Mouse (Mus musculus): ENCODE results near the gene Shisa9. TPM values are rescaled to one million over a fixed set of nuclear protein-coding genes. Genes with fewer than 3 reads are reported as not detected.

Shisa9 gene
- polyA plus RNA-seq, 1 experiment from 2014 or later: 2.5 TPM

DNA sequence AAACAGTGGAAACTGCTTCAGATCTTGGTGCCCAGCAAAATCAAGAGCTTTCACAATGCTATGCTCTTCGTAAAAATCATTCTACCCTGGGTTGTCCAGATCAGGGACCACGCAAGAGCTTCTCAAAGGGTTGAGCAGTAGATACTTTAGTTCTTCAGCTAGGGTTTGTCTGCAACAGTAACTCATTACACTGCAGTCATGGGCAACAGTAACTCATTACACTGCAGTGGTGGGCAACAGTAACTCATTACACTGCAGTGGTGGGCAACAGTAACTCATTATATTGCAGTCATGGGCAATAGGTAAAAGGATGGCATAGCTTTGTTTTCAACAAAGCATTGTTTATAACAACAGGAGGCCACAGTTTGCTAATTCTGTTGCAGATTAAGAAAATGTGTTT, 281.9 kb downstream of the Shisa9 start:
- Histone ChIP-seq H3K36me3 (no peaks in the 10 kb centered on the region), H3K4me3 (no peak overlapping the region), H3K9me3 (replicated peaks) (no peaks in the 10 kb centered on the region), H3K4me2 (replicated peaks) (no peak overlapping the region), H3K27ac (no peak overlapping the region), H3K27me3 (no peaks in the 10 kb centered on the region), H3K9ac (no peak overlapping the region), H3K4me1 (no peaks in the 10 kb centered on the region)
- 85% methylated on average over 2 of the region's 2 CpGs for WGBS
- ATAC-seq (ENCODE audit: low FRiP score): no peak

DNA sequence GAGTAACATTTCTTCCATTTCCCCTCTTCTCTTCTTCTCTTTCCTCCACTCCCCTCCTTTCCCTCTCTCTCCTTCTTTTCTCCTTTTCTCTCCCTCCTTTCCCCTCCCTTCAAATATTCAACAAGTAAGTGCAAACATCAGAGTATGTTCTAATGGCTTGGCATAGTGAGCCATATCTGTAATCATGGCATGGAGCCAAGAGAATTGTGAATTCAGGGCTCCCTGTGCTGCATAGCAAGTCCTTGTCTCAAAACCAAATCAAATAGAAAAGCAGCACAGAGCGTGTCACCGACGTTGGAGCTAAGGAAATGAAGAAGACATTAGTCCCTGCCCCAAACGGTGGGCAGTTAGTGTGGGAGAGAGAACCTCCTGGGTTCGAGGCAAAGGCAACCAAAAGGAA, 316.6 kb downstream of the Shisa9 start:
- Histone ChIP-seq H3K4me1 (no peaks in the 10 kb centered on the region), H3K36me3 (no peaks in the 10 kb centered on the region), H3K9ac (no peak overlapping the region), H3K4me3 (no peak overlapping the region), H3K9me3 (replicated peaks) (no peaks in the 10 kb centered on the region), H3K27ac (no peak overlapping the region), H3K4me2 (replicated peaks) (no peak overlapping the region), H3K27me3 (no peaks in the 10 kb centered on the region)
- no peak for ATAC-seq (ENCODE audit: low FRiP score)
- 73% methylated on average over 5 of the region's 5 CpGs for WGBS

DNA sequence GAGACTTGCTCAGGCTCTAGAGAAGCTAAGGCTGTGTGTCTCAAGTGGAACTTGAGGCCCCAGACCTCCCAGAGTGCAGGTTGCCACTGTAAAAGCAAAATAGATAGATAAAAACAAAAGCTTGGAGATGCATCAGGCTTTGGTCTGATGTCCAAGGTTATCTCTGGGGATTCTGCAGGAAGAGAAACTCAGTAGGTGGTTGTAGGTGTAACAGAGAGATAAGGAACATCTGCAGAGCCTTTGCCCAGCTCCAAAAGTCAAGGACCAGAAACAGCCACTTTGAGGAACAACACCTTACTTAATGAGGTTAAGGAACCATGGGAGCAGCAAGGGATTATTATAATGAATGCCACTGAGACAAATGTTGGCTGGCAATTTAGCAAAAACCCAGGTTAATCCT, 319.5 kb downstream of the Shisa9 start:
- H3K27me3 ChIP-seq: no peaks in the 10 kb centered on the region
- H3K9ac ChIP-seq: no peak overlapping the region
- H3K36me3 ChIP-seq: no peaks in the 10 kb centered on the region
- no peaks in the 10 kb centered on the region for H3K4me1 ChIP-seq
- H3K9me3 ChIP-seq (replicated peaks): no peaks in the 10 kb centered on the region
- H3K4me2 ChIP-seq (replicated peaks): no peak overlapping the region
- H3K27ac ChIP-seq: no peak overlapping the region
- no peak for ATAC-seq (ENCODE audit: low FRiP score)
- H3K4me3 ChIP-seq: no peak overlapping the region

DNA sequence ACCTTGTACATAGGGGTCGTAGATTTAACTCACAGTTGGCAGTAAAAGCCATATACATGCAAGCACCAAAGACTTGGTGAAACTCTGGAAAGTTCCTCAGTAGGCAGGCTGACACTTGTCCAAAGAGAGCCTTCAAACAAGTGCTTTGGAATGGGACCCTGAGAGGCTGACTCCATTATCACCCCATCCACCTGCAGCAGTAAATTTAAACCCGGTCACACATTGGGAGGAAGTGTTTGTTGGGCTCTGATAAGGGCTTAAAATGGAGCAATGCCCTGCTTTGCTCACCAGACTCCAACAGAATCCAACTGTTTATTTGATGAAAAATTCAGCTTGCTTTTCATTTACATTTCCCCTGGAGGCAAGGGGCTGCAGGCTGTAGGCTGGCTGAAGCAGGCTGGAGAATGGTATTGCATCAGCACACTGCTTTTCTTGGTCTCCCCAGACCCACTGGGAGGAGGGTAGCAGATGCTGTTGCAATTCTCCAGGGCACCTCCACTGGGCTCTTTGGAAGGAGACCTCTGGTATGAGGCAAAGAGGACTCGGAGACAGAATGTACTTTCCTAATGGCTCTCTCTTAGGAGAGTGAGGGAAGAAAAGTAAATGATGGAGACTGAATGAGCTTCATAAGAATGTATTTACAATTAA, 323.5 kb downstream of the Shisa9 start:
- no peak for ATAC-seq (ENCODE audit: low FRiP score)
- WGBS: 70% methylated on average over 3 of the region's 3 CpGs
- no peaks in the 10 kb centered on the region for H3K9me3 ChIP-seq (replicated peaks)
- H3K27me3 ChIP-seq: no peaks in the 10 kb centered on the region
- no peaks in the 10 kb centered on the region for H3K36me3 ChIP-seq
- H3K27ac ChIP-seq: no peak overlapping the region
- no peak overlapping the region for H3K4me3 ChIP-seq
- no peak overlapping the region for H3K4me2 ChIP-seq (replicated peaks)
- no peak overlapping the region for H3K9ac ChIP-seq
- no peaks in the 10 kb centered on the region; the same call in 1 of the 2 replicates for H3K4me1 ChIP-seq

DNA sequence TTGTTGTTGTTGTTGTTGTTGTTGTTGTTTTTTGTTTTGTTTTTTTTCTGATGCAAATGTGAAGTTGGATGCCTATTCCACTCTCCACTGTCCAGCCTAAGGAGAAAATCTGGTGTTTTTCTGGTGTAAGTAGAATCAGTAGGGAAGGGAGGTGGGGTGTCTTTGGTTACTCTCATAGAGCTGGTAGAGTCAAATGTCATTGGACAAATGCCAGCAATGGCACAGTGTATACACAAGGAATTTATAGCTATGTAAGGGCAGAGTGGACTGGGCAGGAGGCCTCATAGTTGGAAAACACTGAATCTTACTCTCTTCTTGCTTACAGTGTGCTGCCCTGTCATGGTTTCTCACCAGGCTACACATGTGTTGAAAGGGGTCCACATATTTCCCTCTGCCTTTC, 325.9 kb downstream of the Shisa9 start:
- Histone ChIP-seq H3K9me3 (replicated peaks) (no peaks in the 10 kb centered on the region), H3K4me2 (replicated peaks) (no peak overlapping the region), H3K36me3 (no peaks in the 10 kb centered on the region), H3K9ac (no peak overlapping the region), H3K4me3 (no peak overlapping the region), H3K4me1 (no peaks in the 10 kb centered on the region; the same call in 1 of the 2 replicates), H3K27ac (no peak overlapping the region), H3K27me3 (no peaks in the 10 kb centered on the region)
- no peak for ATAC-seq (ENCODE audit: low FRiP score)

DNA sequence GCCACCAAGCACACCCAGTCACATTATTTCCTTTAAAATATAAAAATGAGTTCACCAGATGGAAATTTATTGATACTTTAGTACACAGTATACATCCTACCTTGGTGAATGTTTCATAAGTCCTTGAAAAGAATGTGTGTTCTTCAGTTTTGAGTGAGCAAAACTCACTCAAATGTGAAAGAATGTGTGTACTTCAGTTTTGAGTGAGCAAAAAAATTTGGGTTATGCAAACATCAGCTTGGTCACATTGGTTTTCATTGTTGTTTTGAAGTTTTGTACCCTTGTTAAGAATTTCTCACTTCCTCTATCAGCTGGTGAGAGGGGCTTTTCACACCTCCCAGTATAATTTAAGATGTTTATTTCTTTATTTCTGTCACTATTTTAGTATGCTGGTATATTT, 331.7 kb downstream of the Shisa9 start:
- H3K27me3 ChIP-seq: no peaks in the 10 kb centered on the region
- ATAC-seq (ENCODE audit: low FRiP score): no peak
- H3K9ac ChIP-seq: no peak overlapping the region
- no peaks in the 10 kb centered on the region for H3K36me3 ChIP-seq
- no peak overlapping the region for H3K27ac ChIP-seq
- no peaks in the 10 kb centered on the region; the same call in 1 of the 2 replicates for H3K4me1 ChIP-seq
- H3K9me3 ChIP-seq (replicated peaks): no peaks in the 10 kb centered on the region
- no peak overlapping the region for H3K4me2 ChIP-seq (replicated peaks)
- H3K4me3 ChIP-seq: no peak overlapping the region

Other genes with a start within 250 kb of the Shisa9 start
- 14.6 and 19.4 TPM in 2 replicates for gene Cpped1, start 74.7 kb upstream of the Shisa9 start, polyA plus RNA-seq (2016; fragmentation: Nextera tagmentation; extraction: Ambion mirVana)